Mouse (Mus musculus): ENCODE data around the gene Itm2a.

Gene Itm2a

GRCm38 (mm10) chrX:107402915-107403912, at the start of gene Itm2a:
TSS of gene Itm2a (minus strand) at chrX:107403376.
- DNase-seq (ENCODE audit: low spot score): peak; percentile 2

- DNase-seq (ENCODE audit: low spot score): peak; percentile 2
These were observed 32.7 kb upstream of the Itm2a start for GRCm38 (mm10) chrX:107435887-107436286.

GRCm38 (mm10) chrX:107421304-107421703, 18.1 kb upstream of the Itm2a start:
- no peak for DNase-seq (ENCODE audit: low spot score)

GRCm38 (mm10) chrX:107417345-107417744, 14.2 kb upstream of the Itm2a start:
- DNase-seq (ENCODE audit: low spot score): no peak

- DNase-seq (ENCODE audit: low spot score): no peak
These were observed 12.8 kb upstream of the Itm2a start for GRCm38 (mm10) chrX:107415999-107416398.

- no peak for DNase-seq (ENCODE audit: low spot score)
These were observed 695 bp downstream of the Itm2a start for GRCm38 (mm10) chrX:107402481-107402880.

- DNase-seq (ENCODE audit: low spot score): no peak
These were observed 4.1 kb downstream of the Itm2a start for GRCm38 (mm10) chrX:107399087-107399486.

- DNase-seq (ENCODE audit: low spot score): no peak
These were observed 9.9 kb downstream of the Itm2a start for GRCm38 (mm10) chrX:107393256-107393655.

GRCm38 (mm10) chrX:107375329-107375728, 27.8 kb downstream of the Itm2a start:
- no peak for DNase-seq (ENCODE audit: low spot score)
